Mouse (Mus musculus): ENCODE data around the gene Slc25a30. TPM values are rescaled to one million over a fixed set of nuclear protein-coding genes. Genes with fewer than 3 reads are reported as not detected.
"Not testable (repeated sequence)": the region's sequence is repeated elsewhere in the genome, so short reads cannot be mapped to it uniquely, and the experiment has no call there.

The Slc25a30 gene
- 10 to 100 TPM; 19.9 to 22.3 (median 21.9) TPM for polyA plus RNA-seq (2017; shearing (Covaris generic))

GRCm38 (mm10) chr14:75786868-75787793 lies at the start of gene Slc25a30:
Slc25a30 (minus strand) TSS chr14:75787037.
- ATAC-seq, result peak; percentile 97

DNA sequence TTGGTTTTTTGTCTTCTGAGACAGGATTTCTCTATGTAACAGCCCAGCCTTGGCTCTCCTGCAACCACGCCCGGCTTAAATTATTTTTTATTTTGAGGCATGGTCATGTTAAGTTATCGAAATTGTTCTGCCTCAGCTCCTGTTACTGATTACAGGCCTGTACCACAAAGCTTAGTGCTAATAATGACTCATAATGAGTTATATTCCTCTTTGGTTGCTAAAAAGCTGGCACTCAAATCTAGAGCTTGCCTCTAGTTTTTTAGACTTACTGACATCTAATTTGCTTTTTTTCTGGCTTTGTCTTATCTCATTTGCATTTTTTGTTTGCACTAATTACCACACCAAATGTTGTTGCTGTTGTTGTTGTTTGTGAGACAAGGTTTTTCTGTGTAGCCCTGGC lies 49.7 kb upstream of the Slc25a30 start:
- no peak for ATAC-seq

DNA sequence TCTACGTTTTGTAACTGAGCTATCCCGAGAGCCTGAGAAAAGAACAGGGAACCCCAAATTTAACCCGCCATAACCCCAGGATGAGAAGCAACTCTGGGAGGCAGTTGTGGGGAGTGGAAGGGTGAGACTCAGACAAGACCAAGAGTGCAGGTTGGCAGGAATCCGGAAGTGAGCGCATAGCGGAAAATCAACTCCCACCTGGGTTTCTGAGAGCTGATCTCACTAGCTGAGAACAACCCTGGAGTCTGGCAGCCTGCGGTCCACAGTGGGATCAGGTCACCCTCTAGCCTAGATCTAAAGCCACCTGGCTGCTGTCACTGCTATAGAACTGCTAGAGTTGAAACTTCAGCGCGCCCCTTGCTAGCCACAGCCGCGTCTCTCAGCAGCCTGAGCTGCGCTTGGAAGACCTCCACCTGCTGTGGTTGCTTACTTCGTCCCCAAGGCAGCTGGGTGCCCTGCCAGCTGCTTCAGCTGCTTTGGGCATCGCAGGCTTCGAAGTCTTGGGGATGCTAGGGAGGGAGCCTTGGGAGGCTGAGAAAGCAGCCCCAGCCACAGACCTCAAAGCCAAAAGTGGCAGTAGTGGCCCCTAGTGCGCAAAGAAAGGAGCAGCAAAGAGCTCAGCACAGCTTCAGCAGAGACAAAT lies 48.0 kb upstream of the Slc25a30 start:
- peak; percentile 73 for ATAC-seq

- peak; percentile 72 for ATAC-seq
Measured at GRCm38 (mm10) chr14:75834251-75834738, 47.5 kb upstream of the Slc25a30 start.

- no peak for ATAC-seq
Measured at GRCm38 (mm10) chr14:75833546-75834250, 46.9 kb upstream of the Slc25a30 start.

- no peak for ATAC-seq
Measured at GRCm38 (mm10) chr14:75832982-75833381, 46.1 kb upstream of the Slc25a30 start.

- ATAC-seq, result no peak
Measured at GRCm38 (mm10) chr14:75832031-75832430, 45.2 kb upstream of the Slc25a30 start.

DNA sequence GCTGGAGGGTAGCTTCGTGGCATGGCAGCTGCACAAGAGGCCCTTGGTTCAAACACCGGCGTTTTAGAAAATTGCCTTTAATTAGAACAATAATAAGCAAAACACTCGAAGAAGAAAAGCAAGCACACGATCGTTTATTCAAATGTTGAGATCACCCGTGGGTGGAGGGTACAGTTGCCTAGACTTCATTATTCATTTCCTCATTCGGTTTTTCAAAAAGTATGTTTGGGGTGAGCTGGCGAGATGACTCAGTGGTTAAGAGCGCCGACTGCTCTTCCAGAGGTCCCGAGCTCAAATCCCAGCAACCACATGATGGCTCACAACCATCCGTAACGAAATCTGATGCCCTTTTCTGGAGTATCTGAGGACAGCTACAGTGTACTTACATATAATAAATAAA lies 43.0 kb upstream of the Slc25a30 start:
- ATAC-seq, result not testable (repeated sequence)

- ATAC-seq, result peak; percentile 79
Measured at GRCm38 (mm10) chr14:75828866-75829806, 42.3 kb upstream of the Slc25a30 start.

GRCm38 (mm10) chr14:75828221-75828620 lies 41.4 kb upstream of the Slc25a30 start:
- no peak for ATAC-seq

- ATAC-seq, result no peak
Measured at GRCm38 (mm10) chr14:75826851-75827410, 40.1 kb upstream of the Slc25a30 start.

DNA sequence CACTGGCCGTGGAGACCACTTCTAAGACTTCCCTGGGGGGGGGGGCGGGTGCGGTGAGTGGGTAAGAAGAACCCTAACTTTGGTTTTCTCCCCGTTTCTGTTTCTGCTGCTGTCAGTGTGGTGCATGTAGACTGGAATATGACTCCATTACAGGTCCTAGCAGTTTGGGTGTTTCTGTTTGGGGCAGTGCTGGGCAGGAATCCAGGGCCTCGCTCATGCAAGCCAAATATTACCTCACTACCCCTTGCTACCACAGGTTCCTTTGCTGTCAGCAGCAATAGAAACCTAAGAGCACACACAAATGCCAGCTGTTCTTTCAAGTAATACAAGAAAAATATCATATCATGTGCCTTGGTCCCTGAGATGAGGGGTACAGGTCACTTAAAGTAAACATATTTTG lies 33.2 kb upstream of the Slc25a30 start:
- no peak for ATAC-seq

DNA sequence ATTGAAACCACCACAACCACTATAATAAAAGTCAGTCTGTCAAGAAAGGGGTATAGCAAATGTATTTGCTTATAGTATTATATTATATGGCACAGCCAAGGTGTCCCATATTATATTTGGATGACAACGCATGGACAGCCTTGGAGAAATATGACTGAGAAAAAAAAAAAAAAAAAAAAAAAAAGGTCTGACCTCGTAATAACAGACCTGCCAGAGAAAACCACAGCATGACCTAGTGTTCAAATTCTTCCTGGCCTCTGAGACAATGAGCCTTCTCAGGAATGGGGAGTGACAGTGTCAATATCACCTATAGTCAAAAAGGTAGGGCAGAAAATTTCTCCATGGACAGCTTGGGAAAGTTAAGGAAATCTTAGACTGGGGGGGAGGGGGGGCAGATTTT lies 32.5 kb upstream of the Slc25a30 start:
- no peak for ATAC-seq

GRCm38 (mm10) chr14:75818528-75818927 lies 31.7 kb upstream of the Slc25a30 start:
- no peak for ATAC-seq

DNA sequence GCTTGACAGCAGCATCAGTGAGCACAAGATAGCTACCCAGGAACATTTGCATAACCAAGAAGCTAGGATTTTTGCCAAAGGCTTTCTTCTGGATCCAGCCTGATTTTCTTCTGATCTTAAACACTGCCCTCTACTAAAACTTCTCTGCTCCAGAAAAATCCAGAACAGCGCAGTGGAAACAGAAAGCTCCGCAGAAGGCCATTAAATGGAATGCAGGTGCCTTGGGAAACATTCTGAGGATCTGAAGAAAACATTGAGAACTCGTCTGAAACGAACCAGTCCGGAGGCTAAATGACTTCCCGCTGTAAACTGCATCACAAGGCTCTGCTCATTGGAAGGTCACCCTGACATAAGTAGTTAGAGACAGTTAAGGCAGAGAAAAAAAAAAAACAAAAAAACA lies 23.1 kb upstream of the Slc25a30 start:
- no peak for ATAC-seq

- ATAC-seq, result no peak
Measured at GRCm38 (mm10) chr14:75807800-75808199, 21.0 kb upstream of the Slc25a30 start.

GRCm38 (mm10) chr14:75797769-75798386 lies 11.0 kb upstream of the Slc25a30 start:
- ATAC-seq, result no peak

DNA sequence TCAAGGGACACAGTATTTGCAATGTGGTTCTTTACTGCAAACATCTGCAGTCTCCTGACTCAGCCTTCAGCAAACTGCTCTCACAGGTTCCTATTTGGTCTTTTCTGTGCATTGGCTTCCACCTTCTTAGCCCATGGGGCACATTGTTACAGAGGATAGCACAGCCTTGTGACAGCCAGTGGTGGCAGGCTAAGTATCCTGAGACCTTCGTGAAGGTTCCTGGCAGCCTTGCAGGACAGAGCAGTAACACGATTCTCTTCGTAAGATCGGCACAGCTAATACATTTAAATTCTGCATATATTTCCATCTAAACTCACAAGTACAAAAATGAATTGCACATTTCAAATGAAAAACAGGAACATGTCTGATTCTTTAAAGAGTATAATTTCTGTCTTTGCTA lies 9.1 kb upstream of the Slc25a30 start:
- ATAC-seq, result no peak

DNA sequence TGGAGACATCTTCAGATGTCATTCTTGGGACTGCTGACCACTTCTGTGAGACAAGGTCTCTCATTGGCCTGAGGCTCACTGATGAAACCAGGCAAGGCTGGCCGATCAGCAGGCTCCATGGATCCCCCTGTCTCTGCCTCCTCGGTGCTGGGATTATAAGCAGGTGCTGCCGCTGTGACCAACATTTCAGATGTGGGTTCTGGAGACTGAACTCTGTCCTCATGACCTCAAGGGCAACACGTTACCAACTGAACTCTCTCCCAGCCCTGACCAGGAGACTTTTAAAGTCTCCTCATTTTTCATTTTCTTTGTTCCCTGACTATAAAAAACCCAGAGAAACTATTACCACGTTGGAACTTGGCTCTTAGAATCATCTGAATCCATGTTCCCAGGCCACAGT lies 7.9 kb upstream of the Slc25a30 start:
- ATAC-seq, result no peak

DNA sequence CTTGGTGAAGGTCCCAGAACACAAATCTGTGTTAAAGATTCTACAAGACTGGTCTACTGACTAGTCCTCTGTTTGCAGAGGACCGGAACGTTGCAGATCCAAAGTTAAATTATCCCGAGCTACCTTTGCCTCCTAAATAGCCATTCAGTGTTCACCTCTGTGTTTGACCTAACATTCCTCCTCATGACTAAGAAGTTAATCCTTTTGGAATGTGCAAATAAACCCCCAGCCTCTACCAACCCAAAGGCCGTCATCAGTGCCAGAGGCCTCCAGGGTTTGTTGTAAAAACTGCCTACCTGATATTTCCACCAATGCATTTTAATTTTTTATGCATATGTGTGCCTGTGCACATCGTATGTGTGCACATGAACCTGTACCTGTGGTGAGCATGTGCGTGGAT lies 7.5 kb upstream of the Slc25a30 start:
- no peak for ATAC-seq

DNA sequence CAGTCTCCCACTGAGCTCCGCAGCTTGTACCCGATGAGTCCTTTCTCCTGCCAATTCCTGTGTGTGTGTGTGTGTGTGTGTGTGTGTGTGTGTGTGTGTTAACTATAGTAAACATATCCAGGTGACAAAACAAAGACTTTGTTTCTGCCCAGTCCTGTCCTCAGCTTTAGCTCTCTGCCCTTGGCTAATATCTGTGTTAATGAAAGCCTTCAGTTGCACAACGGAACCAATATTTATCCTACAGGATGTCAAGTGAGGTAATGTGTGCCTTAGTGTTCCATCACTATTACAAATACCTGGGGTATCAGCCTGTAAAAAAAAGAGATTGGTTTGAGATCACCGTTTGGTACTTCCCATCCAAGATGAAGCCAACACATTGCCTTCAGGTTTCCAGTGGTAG lies 6.3 kb upstream of the Slc25a30 start:
- ATAC-seq, result no peak

Data from inflammation-experienced regulatory T-cells, adult 6 months (primary cell).